Mouse (Mus musculus): ENCODE measurements around the gene 1810043G02Rik. TPM values are rescaled to one million over a fixed set of nuclear protein-coding genes. Genes with fewer than 3 reads are reported as not detected.

The 1810043G02Rik gene
- total RNA-seq, 2 experiments from 2014 or later: 30.3 to 34.7 TPM

DNA sequence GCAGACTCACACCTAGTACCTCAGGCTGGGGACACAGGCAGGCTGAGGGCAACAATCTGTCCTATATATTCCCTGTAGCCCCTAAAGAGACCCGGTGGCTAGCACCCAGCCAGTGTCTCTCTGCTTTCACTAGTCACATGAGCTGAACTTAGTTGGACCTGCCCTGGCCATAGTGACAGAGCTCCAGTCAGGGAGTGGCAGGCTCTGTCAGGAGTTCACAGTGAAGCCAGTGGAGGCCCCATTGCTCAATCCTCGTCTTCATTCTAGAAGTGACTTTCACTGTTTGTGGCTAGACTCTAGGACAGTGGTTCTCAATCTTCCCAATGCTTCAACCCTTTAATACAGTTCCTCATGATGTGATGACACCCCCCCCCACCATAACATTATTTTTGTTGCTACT, 53.7 kb downstream of the 1810043G02Rik start:
- DNase-seq (ENCODE audit: low spot score in 2 of 2): no peak
- intact Hi-C loops (cut with DNase I): loop anchor here (1.0 kb wide), 1 partner anchor 128 kb away; no protein-coding TSS in a partner anchor

Other genes with a start within 250 kb of the 1810043G02Rik start
- gene Gm18596, start 235.9 kb upstream of the 1810043G02Rik start, total RNA-seq (2021): not detected
- gene Gm9736, start 227.2 kb upstream of the 1810043G02Rik start, total RNA-seq (2021): not detected
- gene Gm3233, start 218.8 kb upstream of the 1810043G02Rik start, total RNA-seq (2021): not detected
- not detected for gene Gm3238, start 207.2 kb upstream of the 1810043G02Rik start, total RNA-seq (2021)
- gene Gm7138, start 201.6 kb upstream of the 1810043G02Rik start, total RNA-seq (2021): not detected
- gene Gm3250, start 196.0 kb upstream of the 1810043G02Rik start, total RNA-seq (2021): not detected
- not detected for gene Gm7137, start 190.3 kb upstream of the 1810043G02Rik start, total RNA-seq (2021)
- not detected for gene Gm9639, start 183.4 kb upstream of the 1810043G02Rik start, total RNA-seq (2021)
- not detected for gene Gm19668, start 179.4 kb upstream of the 1810043G02Rik start, total RNA-seq (2021)
- gene Gm9507, start 166.7 kb upstream of the 1810043G02Rik start, total RNA-seq (2021): not detected
- not detected for gene Gm2696, start 163.8 kb upstream of the 1810043G02Rik start, total RNA-seq (2021)
- gene Krtap10-4, start 151.4 kb upstream of the 1810043G02Rik start, total RNA-seq (2021): not detected
- gene Krtap10-10, start 142.6 kb upstream of the 1810043G02Rik start, total RNA-seq (2021): not detected
- gene Gm36176, start 131.7 kb upstream of the 1810043G02Rik start, total RNA-seq (2021): not detected
- not detected for gene Gm10318, start 125.7 kb upstream of the 1810043G02Rik start, total RNA-seq (2021)
- not detected for gene Gm3285, start 116.5 kb upstream of the 1810043G02Rik start, total RNA-seq (2021)
- gene Lrrc3, start 76.0 kb upstream of the 1810043G02Rik start, total RNA-seq (2021): 10 to 100 TPM; 13.2 to 13.6 TPM
- gene Trpm2, start 8.0 kb upstream of the 1810043G02Rik start, total RNA-seq (2021): 10 to 100 TPM; 32.3 to 44.9 TPM
- gene Pfkl, start 31.6 kb downstream of the 1810043G02Rik start, total RNA-seq (2021): 100 to 1,000 TPM; 145 to 149 TPM
- not detected for gene Dnmt3l, start 63.4 kb downstream of the 1810043G02Rik start, total RNA-seq (2021)
- gene Aire, start 65.1 kb downstream of the 1810043G02Rik start, total RNA-seq (2021): not detected
- gene Icosl, start 90.8 kb downstream of the 1810043G02Rik start, total RNA-seq (2021): 1 to 10 TPM; 1.6 to 1.9 TPM
- 100 to 1,000 TPM; 106 to 109 TPM for gene D10Jhu81e, start 191.3 kb downstream of the 1810043G02Rik start, total RNA-seq (2021)
- gene Pwp2, start 206.6 kb downstream of the 1810043G02Rik start, total RNA-seq (2021): 10 to 100 TPM; 16.7 to 18.2 TPM